Mouse (Mus musculus): ENCODE measurements around the gene Ankrd13a. TPM values are rescaled to one million over a fixed set of nuclear protein-coding genes. Genes with fewer than 3 reads are reported as not detected.
"Not testable (repeated sequence)": the region's sequence is repeated elsewhere in the genome, so short reads cannot be mapped to it uniquely, and the experiment has no call there.

The Ankrd13a gene
- polyA plus RNA-seq, 1 experiment from 2014 or later, result 60.4 TPM

- Histone ChIP-seq H3K4me3 (replicated peaks) (peak within 1 kb of the TSS; percentile 86), H3K36me3 (replicated peaks) (peaks cover 8% of the 10 kb centered on the region; the same call in 1 of the 2 replicates), H3K27ac (peak within 1 kb of the TSS; percentile 85), H3K9me3 (no peaks in the 10 kb centered on the region), H3K4me2 (peak within 1 kb of the TSS; percentile 54), H3K4me1 (peaks cover 8% of the 10 kb centered on the region), H3K9ac (peak within 1 kb of the TSS; percentile 86), H3K27me3 (no peaks in the 10 kb centered on the region)
- 8% methylated on average over 52 of the region's 53 CpGs for WGBS
- ATAC-seq (ENCODE audit: low FRiP score), result peak; percentile 82
These were observed 48.6 kb downstream of the Ankrd13a start, which contains the start of gene 1500011B03Rik for GRCm38 (mm10) chr5:114822796-114823688. Gene 1500011B03Rik (minus strand): TSS chr5:114823468.

- peak; percentile 21; the same call in 1 of the 2 replicates for ATAC-seq (ENCODE audit: low FRiP score)
These were observed 49.7 kb downstream of the Ankrd13a start for GRCm38 (mm10) chr5:114824197-114824596.

GRCm38 (mm10) chr5:114825978-114826691 is 51.7 kb downstream of the Ankrd13a start:
- WGBS, result 10% methylated on average over 27 of the region's 27 CpGs
- Histone ChIP-seq H3K27ac (0 out of 2 replicates have a peak overlapping the region, but pooled peaks have one; percentile 32), H3K9me3 (no peaks in the 10 kb centered on the region), H3K4me3 (replicated peaks) (peak overlapping the region; percentile 36), H3K27me3 (no peaks in the 10 kb centered on the region), H3K36me3 (replicated peaks) (peaks cover 8% of the 10 kb centered on the region; the same call in 1 of the 2 replicates), H3K9ac (peak overlapping the region; percentile 55), H3K4me1 (peaks cover 8% of the 10 kb centered on the region), H3K4me2 (peak overlapping the region; percentile 56)
- ATAC-seq (ENCODE audit: low FRiP score), result peak; percentile 68

More at GRCm38 (mm10) chr5:114824197-114824596, 49.7 kb downstream of the Ankrd13a start:
- 17% methylated on average over 9 of the region's 9 CpGs for WGBS
- H3K4me2 ChIP-seq, result peak overlapping the region; percentile 31; the same call in 1 of the 2 replicates
- H3K27me3 ChIP-seq, result no peaks in the 10 kb centered on the region
- H3K36me3 ChIP-seq (replicated peaks), result peaks cover 8% of the 10 kb centered on the region; the same call in 1 of the 2 replicates
- H3K27ac ChIP-seq, result no peak overlapping the region
- H3K4me1 ChIP-seq, result peaks cover 8% of the 10 kb centered on the region
- H3K9me3 ChIP-seq, result no peaks in the 10 kb centered on the region
- H3K4me3 ChIP-seq (replicated peaks), result 0 out of 2 replicates have a peak overlapping the region, but pooled peaks have one; percentile 7
- no peak overlapping the region for H3K9ac ChIP-seq

- ATAC-seq (ENCODE audit: low FRiP score), result no peak
- H3K9ac ChIP-seq, result no peak overlapping the region
- WGBS, result 95% methylated on average over 12 of the region's 12 CpGs
- H3K4me2 ChIP-seq, result no peak overlapping the region
- H3K27me3 ChIP-seq, result no peaks in the 10 kb centered on the region
- H3K36me3 ChIP-seq (replicated peaks), result no peaks in the 10 kb centered on the region
- H3K4me3 ChIP-seq (replicated peaks), result no peak overlapping the region
- no peak overlapping the region for H3K27ac ChIP-seq
- no peaks in the 10 kb centered on the region for H3K9me3 ChIP-seq
- peaks cover 5% of the 10 kb centered on the region for H3K4me1 ChIP-seq
These were observed 53.0 kb downstream of the Ankrd13a start for GRCm38 (mm10) chr5:114827427-114827826.

GRCm38 (mm10) chr5:114829740-114830139 is 55.3 kb downstream of the Ankrd13a start:
- H3K9me3 ChIP-seq, result no peaks in the 10 kb centered on the region
- peaks cover 4% of the 10 kb centered on the region for H3K4me1 ChIP-seq
- no peaks in the 10 kb centered on the region for H3K27me3 ChIP-seq
- no peak overlapping the region for H3K27ac ChIP-seq
- no peak overlapping the region for H3K4me2 ChIP-seq
- 64% methylated on average over 3 of the region's 3 CpGs for WGBS
- H3K4me3 ChIP-seq (replicated peaks), result no peak overlapping the region
- no peak overlapping the region for H3K9ac ChIP-seq
- no peaks in the 10 kb centered on the region for H3K36me3 ChIP-seq (replicated peaks)
- ATAC-seq (ENCODE audit: low FRiP score), result no peak

GRCm38 (mm10) chr5:114836886-114837285 is 62.4 kb downstream of the Ankrd13a start:
- H3K27me3 ChIP-seq, result no peaks in the 10 kb centered on the region
- H3K4me1 ChIP-seq, result no peaks in the 10 kb centered on the region
- no peaks in the 10 kb centered on the region for H3K9me3 ChIP-seq
- no peak overlapping the region for H3K9ac ChIP-seq
- H3K36me3 ChIP-seq (replicated peaks), result no peaks in the 10 kb centered on the region
- no peak overlapping the region for H3K4me3 ChIP-seq (replicated peaks)
- no peak overlapping the region for H3K27ac ChIP-seq
- H3K4me2 ChIP-seq, result no peak overlapping the region
- no peak for ATAC-seq (ENCODE audit: low FRiP score)
- WGBS, result 76% methylated on average over 12 of the region's 12 CpGs

GRCm38 (mm10) chr5:114840481-114840880 is 66.0 kb downstream of the Ankrd13a start:
- 81% methylated on average over 5 of the region's 5 CpGs for WGBS
- not testable (repeated sequence) for H3K9ac ChIP-seq; H3K27ac ChIP-seq; H3K4me3 ChIP-seq (replicated peaks); H3K27me3 ChIP-seq; H3K4me2 ChIP-seq; H3K36me3 ChIP-seq (replicated peaks); ATAC-seq (ENCODE audit: low FRiP score); H3K4me1 ChIP-seq; H3K9me3 ChIP-seq

- not testable (repeated sequence) for H3K36me3 ChIP-seq (replicated peaks); H3K4me2 ChIP-seq; H3K4me3 ChIP-seq (replicated peaks); ATAC-seq (ENCODE audit: low FRiP score); H3K9ac ChIP-seq; H3K4me1 ChIP-seq; H3K27ac ChIP-seq; H3K9me3 ChIP-seq; H3K27me3 ChIP-seq
- 62% methylated on average over 3 of the region's 3 CpGs for WGBS
These were observed 67.7 kb downstream of the Ankrd13a start for GRCm38 (mm10) chr5:114842155-114842554.

- WGBS, result 61% methylated on average over 5 of the region's 5 CpGs
- Histone ChIP-seq H3K9me3 (no peaks in the 10 kb centered on the region), H3K4me1 (peaks cover 5% of the 10 kb centered on the region), H3K27me3 (no peaks in the 10 kb centered on the region), H3K36me3 (replicated peaks) (no peaks in the 10 kb centered on the region), H3K9ac (no peak overlapping the region), H3K27ac (no peak overlapping the region), H3K4me2 (no peak overlapping the region), H3K4me3 (replicated peaks) (no peak overlapping the region)
- ATAC-seq (ENCODE audit: low FRiP score), result no peak
These were observed 68.2 kb downstream of the Ankrd13a start for GRCm38 (mm10) chr5:114842674-114843073.

- H3K36me3 ChIP-seq (replicated peaks); H3K4me2 ChIP-seq; H3K9me3 ChIP-seq; H3K27me3 ChIP-seq; ATAC-seq (ENCODE audit: low FRiP score); H3K4me3 ChIP-seq (replicated peaks); H3K4me1 ChIP-seq; H3K27ac ChIP-seq; H3K9ac ChIP-seq: not testable (repeated sequence)
- WGBS, result 62% methylated on average over 2 of the region's 2 CpGs
These were observed 69.9 kb downstream of the Ankrd13a start for GRCm38 (mm10) chr5:114844371-114844770.

- Histone ChIP-seq H3K9ac (no peak overlapping the region), H3K36me3 (replicated peaks) (no peaks in the 10 kb centered on the region), H3K4me2 (no peak overlapping the region), H3K27me3 (no peaks in the 10 kb centered on the region; the same call in 1 of the 2 replicates), H3K27ac (no peak overlapping the region), H3K4me3 (replicated peaks) (no peak overlapping the region), H3K4me1 (no peaks in the 10 kb centered on the region), H3K9me3 (no peaks in the 10 kb centered on the region)
- no peak for ATAC-seq (ENCODE audit: low FRiP score)
- WGBS, result 86% methylated on average over 20 of the region's 20 CpGs
These were observed 77.2 kb downstream of the Ankrd13a start for GRCm38 (mm10) chr5:114851565-114852236.

GRCm38 (mm10) chr5:114853364-114853763 is 78.9 kb downstream of the Ankrd13a start, which contains the start of gene 4930519G04Rik:
Gene 4930519G04Rik (plus strand): TSS chr5:114853664.
- 80% methylated on average over 3 of the region's 5 CpGs for WGBS
- not testable (repeated sequence) for H3K27ac ChIP-seq; H3K27me3 ChIP-seq; H3K9me3 ChIP-seq; H3K36me3 ChIP-seq (replicated peaks); H3K9ac ChIP-seq; H3K4me2 ChIP-seq; H3K4me1 ChIP-seq; H3K4me3 ChIP-seq (replicated peaks); ATAC-seq (ENCODE audit: low FRiP score)

Measured in forebrain, embryonic 12.5 days (tissue).